Mouse (Mus musculus): Measurements from ENCODE around the gene Coq10b. TPM values are rescaled to one million over a fixed set of nuclear protein-coding genes. Genes with fewer than 3 reads are reported as not detected.
"Not testable (repeated sequence)": the region's sequence is repeated elsewhere in the genome, so short reads cannot be mapped to it uniquely, and the experiment has no call there.

The Coq10b gene
- 10 to 100 TPM; 18.9 to 20.0 TPM for total RNA-seq (2021)

DNA sequence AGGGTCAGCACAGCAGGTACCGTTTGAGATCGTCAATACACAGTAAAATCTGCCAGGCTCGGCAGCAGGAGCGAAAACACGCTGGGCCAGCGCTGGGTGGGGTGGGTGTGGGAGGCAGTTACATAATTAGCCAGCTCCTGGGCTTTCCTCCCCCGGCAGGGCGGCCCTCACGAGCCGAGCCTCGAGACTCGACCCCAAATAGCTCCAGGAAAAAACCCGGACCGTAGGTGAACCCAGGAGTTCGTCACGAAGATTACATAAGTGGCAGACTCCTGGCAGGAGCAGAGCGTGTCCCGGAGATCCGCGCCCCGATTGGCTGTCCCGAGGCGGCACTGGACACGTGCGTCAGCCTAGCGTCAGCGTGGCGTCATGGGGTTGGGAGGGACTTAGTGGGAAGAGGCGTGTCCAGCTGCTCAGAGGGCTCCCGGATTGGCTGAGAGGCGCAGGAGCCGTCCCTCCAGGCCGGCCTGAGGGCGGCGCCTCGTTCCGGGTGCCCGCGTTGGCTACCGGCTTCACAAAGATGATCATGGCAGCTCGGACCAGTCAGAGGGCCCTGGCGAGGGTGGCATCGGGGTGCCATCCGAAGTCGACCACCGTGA, at the start of gene Coq10b:
TSS of gene Coq10b (plus strand) at position 416 of the 599 bp plus-strand sequence.
- intact Hi-C loops (cut with DNase I) = no loop called here
- peak; percentile 99 for DNase-seq

DNA sequence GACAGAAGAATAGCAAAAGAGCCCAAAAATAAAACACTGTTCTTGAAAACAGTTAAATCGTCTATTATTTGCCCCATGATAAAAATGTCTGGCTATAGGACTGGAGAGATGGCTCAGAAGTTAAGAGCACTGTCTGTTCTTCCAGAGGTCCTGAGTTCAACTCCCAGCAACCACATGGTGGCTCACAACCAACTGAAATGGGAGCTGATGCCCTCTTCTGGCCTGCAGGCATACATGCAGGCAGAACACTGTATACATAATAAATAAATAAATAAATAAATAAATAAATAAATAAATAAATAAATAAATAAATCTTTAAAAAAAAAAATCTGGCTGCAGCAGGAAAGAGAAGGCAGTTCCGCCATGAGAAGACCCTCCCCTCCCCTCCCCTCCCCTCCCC, 44.3 kb upstream of the Coq10b start:
- intact Hi-C loops (cut with DNase I); DNase-seq: not testable (repeated sequence)

DNA sequence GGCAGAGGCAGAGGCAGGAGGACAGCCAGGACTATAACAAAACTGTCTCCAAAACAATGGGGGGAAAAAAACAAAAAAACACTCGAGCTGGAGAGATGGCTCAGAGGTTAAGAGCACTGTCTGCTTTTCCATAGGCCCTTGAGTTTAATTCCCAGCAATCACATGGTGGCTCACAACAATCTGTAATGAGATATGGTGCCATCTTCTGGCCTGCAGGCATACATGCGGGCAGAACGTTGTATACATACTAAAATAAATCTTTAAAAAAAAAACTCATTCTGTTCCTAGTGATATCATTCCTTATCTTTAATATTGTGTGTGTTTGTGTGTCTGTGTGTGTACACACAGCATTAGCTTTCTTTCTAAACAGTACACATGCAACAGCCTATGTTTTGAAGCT, 40.1 kb upstream of the Coq10b start:
- no peak for DNase-seq
- intact Hi-C loops (cut with DNase I) = loop anchor here (10.0 kb wide), 1 partner anchor 72 kb away; the partner anchor contains the start of genes Hspd1 and Hspe1

DNA sequence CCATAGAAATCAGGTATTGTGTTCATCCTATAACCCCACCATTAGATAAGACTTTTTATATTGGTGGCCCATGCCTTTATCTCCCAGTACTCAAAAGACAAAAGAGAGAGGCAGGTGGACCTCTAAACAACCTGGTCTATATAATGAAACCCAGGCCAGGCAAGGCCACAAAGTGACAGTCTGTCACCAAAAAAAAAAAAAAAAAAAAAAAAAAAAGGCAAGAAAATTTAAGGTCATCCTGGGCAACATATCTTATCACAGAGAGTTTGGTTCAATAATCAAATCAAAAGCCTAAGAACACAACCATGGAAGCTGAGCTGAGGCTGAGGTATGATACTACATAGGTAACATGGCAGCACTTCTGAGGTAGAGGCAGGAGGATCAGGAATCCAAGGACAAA, 30.7 kb upstream of the Coq10b start:
- no peak for DNase-seq
- intact Hi-C loops (cut with DNase I) = no loop called here

DNA sequence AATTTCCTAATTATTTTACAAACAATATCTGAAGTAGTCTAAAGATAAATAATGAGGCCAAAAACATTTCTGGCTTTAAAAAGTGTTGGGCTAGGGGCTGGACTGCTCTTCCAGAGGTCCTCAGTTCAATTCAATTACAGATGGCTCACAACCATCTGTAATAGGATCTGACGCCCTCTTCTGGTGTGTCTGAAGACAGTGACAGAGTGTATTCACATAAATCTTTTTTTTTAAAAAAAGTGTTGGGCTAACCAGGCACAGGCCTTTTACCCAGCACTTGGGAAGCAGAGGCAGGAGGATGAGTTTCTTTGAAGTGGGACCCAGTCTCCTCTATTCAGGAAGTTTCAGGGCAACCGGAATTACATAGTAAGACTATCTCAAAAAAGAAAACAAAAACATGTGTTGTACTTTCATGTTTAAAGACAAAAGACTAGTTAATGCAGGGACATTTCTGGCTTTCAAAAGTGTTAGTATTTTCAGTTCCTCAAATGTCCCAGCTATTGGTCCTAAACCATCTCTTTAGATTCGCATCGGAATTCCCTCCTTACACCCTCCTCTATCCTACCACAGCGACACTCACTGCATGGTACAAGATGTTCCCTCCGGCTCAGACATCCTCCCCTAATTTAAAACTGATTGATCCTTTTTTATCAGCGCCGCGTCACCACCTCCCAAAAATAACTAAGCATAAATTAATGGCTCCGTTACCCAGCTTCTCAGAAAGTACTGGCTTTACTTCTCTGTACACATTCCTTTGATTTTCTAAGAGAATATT, 26.7 kb upstream of the Coq10b start:
- no peak for DNase-seq
- intact Hi-C loops (cut with DNase I) = no loop called here

DNA sequence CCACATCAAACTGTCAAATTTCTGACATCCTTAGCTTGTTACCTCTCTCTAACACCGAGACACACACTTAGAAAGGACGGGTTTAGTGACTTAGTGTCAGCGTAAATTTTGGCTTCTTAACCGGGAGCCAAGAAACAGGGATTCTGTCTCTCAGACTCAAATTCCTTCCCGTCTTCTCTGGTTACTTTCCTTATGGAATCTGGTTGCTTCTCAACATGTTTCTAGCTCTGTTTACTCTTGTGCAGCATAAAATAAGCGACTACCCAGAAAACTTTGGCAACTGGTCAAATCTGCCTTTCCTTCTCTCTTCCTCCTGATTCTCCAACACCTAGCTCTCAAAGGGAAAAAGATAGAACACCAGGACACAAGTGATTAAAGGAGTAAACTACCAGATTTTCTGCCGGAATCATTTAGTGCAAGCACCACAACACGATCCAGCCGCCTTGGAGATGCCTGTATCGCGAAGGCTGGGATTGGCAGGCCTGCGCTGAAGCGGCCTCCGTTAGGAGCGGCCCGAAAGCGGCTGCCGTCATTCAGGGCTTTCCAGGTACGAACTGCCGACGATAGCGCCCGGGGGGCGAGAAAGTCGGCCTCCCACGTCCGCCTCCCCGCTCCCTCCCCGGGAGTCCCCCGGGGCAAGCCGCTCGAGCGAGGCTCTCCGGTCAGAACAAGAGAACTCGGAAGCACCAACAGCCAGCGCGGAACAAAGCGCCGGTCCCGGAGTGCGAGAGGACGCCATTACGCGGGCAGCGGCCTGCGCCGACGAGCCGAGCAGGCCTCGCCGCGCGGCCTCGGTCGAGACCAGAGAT, 25.9 kb upstream of the Coq10b start:
- no peak for DNase-seq
- intact Hi-C loops (cut with DNase I) = no loop called here

DNA sequence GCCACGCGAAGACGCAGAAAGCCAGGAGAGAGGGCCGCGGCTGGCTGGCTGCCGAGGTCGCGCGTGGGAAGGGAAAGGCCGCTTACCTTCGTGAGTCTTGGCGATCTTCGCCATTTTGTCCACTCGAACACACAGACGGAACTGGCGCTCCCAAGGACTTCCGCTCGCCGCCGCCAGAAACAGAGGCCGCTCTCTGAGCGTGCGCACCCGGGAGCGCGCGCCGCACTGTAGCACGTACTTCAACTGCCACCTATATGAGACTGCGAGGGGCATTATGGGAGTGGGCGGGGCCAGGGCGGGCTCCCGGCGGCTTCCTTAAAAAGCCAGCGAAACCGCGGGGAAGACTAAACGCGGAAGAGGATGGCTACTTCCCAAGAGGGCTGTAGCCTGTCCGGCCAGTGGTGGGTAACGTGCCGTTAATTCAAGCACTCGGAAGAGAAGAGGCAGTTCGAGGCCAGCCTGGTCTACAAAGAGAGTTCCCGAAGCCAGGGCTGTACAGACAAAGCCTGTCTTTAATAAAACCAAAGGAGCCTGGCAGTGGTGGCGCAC, 25.2 kb upstream of the Coq10b start, which contains the start of gene Sf3b1:
TSS of gene Sf3b1 (minus strand) at position 229 of the 549 bp plus-strand sequence.
- intact Hi-C loops (cut with DNase I) = no loop called here
- DNase-seq = peak; percentile 98

DNA sequence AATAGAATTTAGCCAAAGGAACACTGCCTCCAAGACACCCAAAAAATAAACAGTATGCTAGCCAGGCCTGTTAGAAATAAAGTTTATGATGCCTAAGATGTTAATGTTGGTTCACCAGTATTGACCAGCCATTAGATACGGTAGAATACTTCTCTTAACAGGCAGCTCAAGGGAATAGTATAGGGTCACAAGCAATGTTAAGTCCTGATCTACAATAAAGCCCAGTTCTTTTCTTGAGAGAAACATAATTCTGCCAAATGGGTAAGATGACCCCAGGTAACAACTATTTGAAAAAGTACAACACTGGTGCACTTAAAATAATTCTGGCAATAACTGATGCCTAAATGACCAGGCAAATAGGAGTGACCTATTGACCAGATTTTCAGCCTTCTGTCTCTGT, 24.6 kb upstream of the Coq10b start:
- no peak for DNase-seq
- intact Hi-C loops (cut with DNase I) = no loop called here

DNA sequence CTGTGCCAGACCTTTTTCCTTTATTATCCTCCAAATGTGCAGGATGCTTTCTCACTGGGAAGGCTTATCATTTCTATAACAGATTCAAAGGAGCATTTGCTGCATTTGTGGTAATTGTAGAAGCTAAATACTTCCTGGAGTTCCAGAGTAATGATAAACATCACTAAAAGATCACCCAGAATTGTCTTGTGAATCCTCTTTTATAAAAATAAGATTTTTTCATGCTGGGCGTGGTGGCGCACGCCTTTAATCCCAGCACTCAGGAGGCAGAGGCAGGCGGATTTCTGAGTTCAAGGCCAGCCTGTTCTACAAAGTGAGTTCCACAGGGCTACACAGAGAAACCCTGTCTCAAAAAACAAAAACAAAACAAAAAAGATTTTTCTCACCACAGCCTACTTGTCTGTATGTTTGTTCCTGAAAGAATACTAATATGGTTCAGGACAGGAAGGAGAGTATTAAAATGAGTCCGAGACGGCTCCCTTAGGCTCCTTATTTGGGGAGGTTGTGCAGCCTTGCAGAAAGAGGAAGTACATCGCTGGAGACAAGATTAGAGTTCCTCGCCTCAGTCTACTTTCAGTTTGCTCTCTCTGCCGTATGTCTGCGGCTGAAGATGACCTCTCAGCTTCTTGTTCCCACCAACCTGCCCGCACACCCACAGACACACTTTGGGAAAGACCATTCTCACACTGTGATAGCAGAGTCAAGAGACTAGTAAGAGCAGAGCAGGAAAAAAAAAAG, 23.9 kb upstream of the Coq10b start:
- intact Hi-C loops (cut with DNase I) = no loop called here
- DNase-seq = no peak

DNA sequence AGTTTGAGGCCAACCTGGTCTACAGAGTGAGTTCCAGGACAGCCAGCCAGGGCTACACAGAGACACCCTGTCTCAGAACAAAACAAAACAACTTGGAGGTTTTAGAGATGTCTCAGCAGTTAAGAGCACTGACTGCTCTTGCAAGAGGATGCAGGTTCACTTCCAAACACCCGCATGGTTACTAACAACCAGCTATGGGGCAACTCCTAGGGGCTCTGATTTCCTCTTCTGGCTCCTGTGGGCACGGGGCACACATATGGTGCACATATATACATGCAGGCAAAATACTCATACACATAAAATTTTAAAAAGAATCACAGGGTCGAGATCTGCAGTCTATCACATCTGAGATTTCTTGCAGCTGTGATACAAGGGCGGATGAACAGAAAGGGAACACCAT, 23.1 kb upstream of the Coq10b start:
- intact Hi-C loops (cut with DNase I) = no loop called here
- no peak for DNase-seq

DNA sequence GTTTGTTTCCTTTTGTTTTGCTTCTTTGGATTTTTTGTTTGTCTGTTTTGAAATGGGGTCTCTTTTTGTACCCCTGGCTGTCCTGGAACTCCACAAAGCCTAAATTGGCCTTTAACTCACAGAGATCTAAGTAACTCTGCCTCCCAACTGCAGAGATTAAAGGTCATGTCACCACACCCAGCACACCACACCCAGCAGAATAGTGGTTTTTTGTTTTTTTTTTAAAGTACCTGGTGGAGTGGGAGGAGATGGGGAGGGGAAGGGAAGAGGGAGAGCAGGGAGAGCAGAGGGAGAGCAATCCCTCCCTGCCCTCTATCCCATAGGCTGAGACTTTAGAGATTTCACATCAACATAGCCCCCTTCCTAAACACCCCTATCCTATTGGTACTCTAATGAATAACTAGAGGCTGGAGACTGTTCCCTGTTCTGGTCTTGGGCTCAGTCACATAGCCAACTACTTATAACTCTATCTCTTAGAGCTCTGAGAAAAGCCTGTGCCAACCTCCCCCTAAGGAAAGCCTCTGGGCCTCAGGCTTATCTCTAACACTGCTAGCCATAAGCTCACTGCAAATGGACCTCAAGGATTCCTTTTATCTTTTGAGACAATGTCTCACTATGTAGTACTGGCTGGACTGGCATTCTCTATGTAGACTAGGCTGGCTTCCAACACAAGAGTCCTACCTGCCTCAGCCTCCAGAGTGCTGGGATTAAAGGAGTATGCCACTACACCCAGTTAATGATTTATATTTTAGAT, 21.4 kb upstream of the Coq10b start:
- intact Hi-C loops (cut with DNase I) = no loop called here

DNA sequence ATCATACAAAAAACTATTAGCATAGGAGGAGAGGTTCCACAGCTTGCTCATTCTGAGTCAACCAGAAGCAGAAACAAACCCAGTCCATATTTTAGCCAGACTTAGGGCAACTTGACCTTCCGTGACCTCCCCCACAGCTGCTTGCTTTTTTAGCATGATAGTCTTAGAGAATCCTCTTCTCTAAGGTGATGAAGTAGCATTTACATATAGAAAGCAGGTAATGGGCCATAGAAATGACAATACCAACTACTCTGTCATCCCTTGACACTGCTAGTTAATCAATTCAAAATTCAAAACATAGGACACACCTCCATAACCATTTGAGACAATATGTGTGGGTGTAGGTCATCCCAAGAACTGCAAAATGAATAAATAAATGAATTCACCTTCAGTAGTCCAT, 12.6 kb upstream of the Coq10b start:
- intact Hi-C loops (cut with DNase I) = no loop called here
- no peak for DNase-seq

More for the DNA sequence above, 21.4 kb upstream of the Coq10b start:
- DNase-seq = no peak

DNA sequence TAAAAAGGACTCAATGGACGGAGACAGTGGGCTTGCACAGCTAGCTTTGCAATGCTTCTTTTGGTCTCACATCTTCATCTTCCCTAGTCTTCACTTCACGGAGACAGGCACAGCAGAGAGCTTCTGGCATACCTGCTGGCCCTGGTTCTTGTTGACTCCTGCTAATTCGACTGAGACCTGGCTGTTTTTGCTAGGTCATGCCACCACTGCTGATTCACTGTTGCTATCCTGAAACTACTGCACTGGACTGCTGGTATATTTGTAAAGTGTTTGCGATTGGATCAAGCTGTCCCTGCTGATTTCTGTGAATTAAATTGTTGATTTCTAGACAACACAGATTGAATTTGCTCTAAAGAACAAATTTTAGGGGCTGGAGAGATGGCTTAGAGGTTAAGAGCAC, 10.9 kb upstream of the Coq10b start:
- intact Hi-C loops (cut with DNase I) = no loop called here
- DNase-seq = no peak

DNA sequence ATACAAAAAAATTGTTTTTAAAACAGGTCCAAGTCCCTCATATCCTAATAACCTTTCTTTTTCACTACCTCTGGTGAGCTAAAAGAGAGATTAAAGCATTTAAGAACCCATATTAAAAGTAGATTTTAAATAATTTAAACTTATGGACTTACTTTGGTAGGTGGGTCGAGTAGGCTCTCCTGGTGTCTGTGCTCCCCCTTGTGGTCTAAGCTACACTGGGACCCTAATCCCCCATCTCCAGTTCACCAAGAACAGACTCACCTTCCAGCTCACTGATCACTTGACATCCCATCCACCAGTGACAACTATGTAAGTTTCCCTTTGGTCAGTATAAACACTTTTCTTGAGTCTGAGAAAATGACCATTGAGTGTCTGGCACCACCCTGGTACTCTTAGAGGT, 10.3 kb upstream of the Coq10b start:
- no peak for DNase-seq
- intact Hi-C loops (cut with DNase I) = no loop called here

DNA sequence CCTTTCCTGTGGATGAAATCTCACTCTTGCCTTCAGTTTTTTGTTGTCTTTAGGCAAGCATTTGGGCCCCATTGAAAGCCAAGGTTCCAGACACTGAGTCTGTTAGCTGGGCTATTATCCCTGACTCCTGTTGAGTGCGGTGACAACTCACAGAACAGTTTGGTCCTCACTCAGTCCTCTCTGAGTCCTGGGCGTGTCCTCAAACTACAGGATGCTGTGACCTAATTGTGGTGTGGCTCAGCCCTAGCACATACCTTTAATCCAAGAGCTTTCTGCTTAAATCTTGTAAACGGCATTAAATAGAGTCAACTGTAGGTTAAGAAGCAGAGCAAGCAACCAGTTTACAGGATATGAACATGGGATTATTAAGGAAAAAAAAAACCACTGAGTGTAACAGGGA, 9.4 kb upstream of the Coq10b start:
- intact Hi-C loops (cut with DNase I) = no loop called here
- no peak for DNase-seq

DNA sequence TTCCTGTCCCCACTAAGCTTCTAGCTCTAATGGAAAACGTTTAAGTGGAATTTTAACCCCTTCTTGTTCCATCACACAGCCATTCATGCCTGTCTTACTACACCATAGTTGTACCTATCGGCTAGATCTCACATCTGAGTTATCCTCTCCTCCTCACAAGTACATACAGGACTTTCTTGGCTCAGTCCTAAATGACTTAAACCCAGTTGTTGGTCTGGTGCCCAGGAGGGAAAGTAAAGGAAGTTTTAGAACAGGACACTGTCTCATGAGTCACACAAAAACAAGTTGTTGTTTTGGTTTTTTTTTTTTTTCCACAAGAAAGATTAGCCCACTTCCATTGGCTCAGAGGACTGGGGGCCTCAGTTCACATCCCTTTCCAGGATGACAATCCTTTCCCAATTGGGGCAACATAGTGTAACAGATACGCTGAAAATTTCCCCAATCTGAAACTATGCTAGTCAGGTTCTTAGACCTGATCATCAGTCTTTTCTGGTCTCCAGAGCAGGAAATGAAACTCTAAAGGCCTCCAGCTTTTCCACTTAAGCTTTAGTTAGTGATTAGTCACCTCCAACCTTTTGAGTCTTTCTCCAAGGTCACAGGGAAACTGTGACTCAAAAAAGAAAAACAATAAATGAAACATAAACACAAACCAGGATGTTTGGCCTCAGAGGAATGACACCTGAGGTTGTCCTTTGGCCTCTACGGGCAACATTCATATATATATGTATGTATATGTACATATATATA, 3.6 kb upstream of the Coq10b start:
- intact Hi-C loops (cut with DNase I) = no loop called here
- no peak for DNase-seq

DNA sequence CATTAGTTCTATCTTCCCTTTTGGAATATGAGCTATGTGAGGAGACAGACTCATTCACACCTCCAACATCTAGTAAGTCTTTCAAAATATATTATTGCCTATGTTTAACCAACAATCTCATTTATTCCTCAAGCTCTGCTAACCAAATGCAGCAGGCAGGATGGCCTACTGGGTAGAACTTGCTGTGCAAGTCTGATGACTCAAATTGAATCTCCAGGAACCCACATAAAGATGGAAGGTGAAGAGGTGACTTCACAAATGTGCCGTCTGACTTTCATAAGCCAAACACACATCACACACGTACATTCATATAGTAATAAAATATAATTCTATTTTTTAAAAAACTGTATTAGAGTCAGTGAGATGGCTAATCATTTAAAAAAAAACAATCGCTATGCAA, 899 bp upstream of the Coq10b start:
- intact Hi-C loops (cut with DNase I) = no loop called here
- DNase-seq = no peak

DNA sequence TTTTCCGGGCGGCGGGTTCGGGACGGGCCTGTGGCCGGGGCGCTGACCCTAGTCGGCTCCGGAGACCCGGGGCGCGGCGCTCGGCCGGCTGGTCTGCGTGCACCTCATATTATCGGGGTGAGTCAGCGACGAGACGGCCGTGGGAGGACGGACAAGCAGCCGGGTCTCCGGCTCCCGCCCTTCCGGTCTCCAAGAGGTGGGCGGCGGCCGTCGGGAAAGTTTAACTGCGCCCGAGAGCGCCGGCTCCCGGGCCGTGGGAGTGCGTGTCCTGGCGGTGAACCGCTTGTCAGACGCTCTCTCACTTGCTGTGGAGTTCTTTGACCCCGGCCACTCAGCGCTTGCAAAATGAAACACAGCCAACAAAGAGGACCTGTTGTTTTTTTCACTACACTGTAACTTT, 435 bp downstream of the Coq10b start:
- no peak for DNase-seq
- intact Hi-C loops (cut with DNase I) = no loop called here

DNA sequence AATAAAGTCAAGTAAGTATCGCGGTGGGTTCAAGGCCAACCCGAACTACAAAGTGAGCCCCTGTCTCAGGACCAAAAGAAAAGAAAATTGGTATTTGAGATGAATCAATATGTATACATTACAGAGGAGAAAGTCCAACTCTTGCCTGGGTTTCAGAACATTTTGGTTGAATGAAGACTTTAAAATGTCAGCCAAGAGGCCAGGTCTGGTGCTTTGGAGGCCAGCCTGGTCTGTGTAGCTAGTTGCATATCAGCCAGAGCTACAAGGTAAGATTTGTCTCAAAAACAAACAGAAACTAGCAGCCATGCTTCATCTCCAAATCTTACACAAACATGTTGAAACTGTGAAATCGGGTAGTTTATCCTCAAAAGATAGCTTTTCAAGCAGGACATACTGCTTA, 1.0 kb downstream of the Coq10b start:
- intact Hi-C loops (cut with DNase I) = no loop called here
- DNase-seq = no peak

Measured in left cerebral cortex, postnatal 4 days (tissue).